Mouse (Mus musculus): ENCODE measurements around the gene Tuba3b.

The Tuba3b gene

GRCm38 (mm10) chr6:145607746-145608145, 7.8 kb upstream of the Tuba3b start:
- no peak for DNase-seq

- DNase-seq: no peak
These were observed 6.9 kb upstream of the Tuba3b start for GRCm38 (mm10) chr6:145608693-145609092.

- DNase-seq: no peak
These were observed 4.7 kb upstream of the Tuba3b start for GRCm38 (mm10) chr6:145610901-145611300.

- DNase-seq: no peak
These were observed 2.9 kb upstream of the Tuba3b start for GRCm38 (mm10) chr6:145612611-145613010.

GRCm38 (mm10) chr6:145614219-145614618, 1.3 kb upstream of the Tuba3b start, which contains the start of gene Lmntd1:
TSS of gene Lmntd1 (minus strand) at chr6:145614319.
- DNase-seq: no peak

- DNase-seq: no peak
These were observed 1.1 kb downstream of the Tuba3b start for GRCm38 (mm10) chr6:145616402-145617229.

GRCm38 (mm10) chr6:145623141-145623540, 7.6 kb downstream of the Tuba3b start:
- DNase-seq: no peak

- DNase-seq: no peak
These were observed 14.7 kb downstream of the Tuba3b start for GRCm38 (mm10) chr6:145630269-145630668.

- DNase-seq: no peak
These were observed 18.9 kb downstream of the Tuba3b start for GRCm38 (mm10) chr6:145634454-145634853.

GRCm38 (mm10) chr6:145636682-145637081, 21.1 kb downstream of the Tuba3b start:
- DNase-seq: no peak

GRCm38 (mm10) chr6:145638248-145638647, 22.7 kb downstream of the Tuba3b start:
- DNase-seq: no peak

GRCm38 (mm10) chr6:145640971-145641506, 25.5 kb downstream of the Tuba3b start:
- DNase-seq: no peak

GRCm38 (mm10) chr6:145651976-145652375, 36.4 kb downstream of the Tuba3b start:
- no peak for DNase-seq

GRCm38 (mm10) chr6:145652986-145653385, 37.4 kb downstream of the Tuba3b start:
- no peak for DNase-seq

- no peak for DNase-seq
These were observed 38.1 kb downstream of the Tuba3b start for GRCm38 (mm10) chr6:145653626-145654025.

GRCm38 (mm10) chr6:145654062-145654836, 38.7 kb downstream of the Tuba3b start:
- DNase-seq: no peak

GRCm38 (mm10) chr6:145655678-145656077, 40.1 kb downstream of the Tuba3b start:
- DNase-seq: no peak

- DNase-seq: no peak
These were observed 41.4 kb downstream of the Tuba3b start for GRCm38 (mm10) chr6:145656740-145657591.

GRCm38 (mm10) chr6:145659116-145659515, 43.6 kb downstream of the Tuba3b start:
- DNase-seq: no peak

- no peak for DNase-seq
These were observed 45.4 kb downstream of the Tuba3b start for GRCm38 (mm10) chr6:145660943-145661342.

GRCm38 (mm10) chr6:145664208-145664607, 48.7 kb downstream of the Tuba3b start:
- no peak for DNase-seq

GRCm38 (mm10) chr6:145665751-145666150, 50.2 kb downstream of the Tuba3b start:
- no peak for DNase-seq

- no peak for DNase-seq
These were observed 52.1 kb downstream of the Tuba3b start for GRCm38 (mm10) chr6:145667654-145668053.
